Mouse (Mus musculus) activated CD4-positive, CD25-positive, alpha-beta regulatory T cell (primary cell): ENCODE measurements around the gene Slc25a27. TPM values are rescaled to one million over a fixed set of nuclear protein-coding genes. Genes with fewer than 3 reads are reported as not detected.

Experiments used
- polyA plus RNA-seq, 2 experiments: library from polyadenylated mRNA; unstranded; fragments of 100-300 nt; shearing (Covaris generic); gene quantifications; one replicate each; pipeline ENCODE4 v1.2.1; 2017

The Slc25a27 gene
- 1 to 10 TPM; 4.4 to 7.0 TPM for polyA plus RNA-seq

DNA sequence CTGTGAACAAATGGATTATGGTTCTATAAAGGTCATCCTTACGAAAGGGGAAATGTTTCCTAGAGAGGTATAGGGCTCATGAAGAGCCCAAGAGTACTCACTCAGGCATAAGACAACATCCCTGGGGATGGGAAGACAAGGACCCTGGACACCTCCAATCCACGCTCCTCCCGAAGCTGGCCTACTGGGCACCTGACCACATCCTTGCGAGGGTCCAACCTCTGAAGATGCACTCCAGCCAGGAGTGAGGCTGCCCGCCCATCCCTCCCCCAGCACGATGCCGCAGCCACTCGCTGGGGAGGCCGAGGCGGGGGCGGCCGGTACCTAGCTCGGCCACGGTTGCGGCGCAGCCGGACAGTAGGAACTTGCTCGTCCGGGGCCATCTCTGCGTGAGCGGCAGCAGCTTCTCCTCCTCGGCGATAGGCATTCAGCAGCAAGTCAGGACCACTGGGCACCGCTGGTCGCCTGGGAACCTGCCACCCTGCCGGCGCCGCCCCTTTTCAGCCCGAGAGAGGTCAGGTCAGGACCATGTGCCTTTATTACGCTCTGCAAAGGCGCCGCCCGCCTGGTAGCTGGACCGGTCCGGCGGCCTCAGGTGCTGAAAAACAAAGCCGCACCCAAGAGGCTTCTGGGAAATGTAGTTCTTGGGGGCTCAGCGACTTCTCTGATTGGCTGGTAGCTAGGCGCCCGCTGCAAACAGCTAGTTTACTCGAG is at the start of gene Slc25a27:
TSS of gene Slc25a27 (minus strand) at position 639 of the 714 bp plus-strand sequence.

DNA sequence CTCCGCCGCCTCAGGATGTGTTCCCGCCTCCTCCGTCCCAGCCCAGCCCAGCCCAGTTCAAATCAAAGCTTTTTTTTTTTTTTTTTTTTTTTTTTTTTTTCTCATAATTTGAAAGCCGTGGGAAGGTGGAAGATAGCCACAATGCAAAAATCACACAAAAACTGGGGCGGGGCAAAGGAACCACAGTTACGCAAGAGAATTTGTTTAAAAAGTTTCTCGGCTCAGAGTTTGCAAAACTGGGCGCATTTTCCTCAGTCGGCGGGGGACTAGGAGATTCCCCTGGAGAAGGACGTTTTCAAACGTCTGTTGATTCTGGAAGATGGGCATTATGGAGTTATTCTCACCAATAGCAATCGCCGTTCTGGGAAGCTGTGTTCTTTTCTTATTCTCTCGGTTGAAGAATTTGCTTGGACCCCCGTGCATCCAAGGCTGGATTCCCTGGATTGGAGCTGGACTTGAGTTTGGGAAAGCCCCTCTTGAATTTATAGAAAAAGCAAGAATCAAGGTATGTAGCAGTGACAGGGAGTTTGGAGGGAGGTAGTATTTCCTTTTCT is 353 bp upstream of the Slc25a27 start, which contains the start of gene Cyp39a1:
TSS of gene Cyp39a1 (plus strand) at position 136 of the 554 bp plus-strand sequence.

DNA sequence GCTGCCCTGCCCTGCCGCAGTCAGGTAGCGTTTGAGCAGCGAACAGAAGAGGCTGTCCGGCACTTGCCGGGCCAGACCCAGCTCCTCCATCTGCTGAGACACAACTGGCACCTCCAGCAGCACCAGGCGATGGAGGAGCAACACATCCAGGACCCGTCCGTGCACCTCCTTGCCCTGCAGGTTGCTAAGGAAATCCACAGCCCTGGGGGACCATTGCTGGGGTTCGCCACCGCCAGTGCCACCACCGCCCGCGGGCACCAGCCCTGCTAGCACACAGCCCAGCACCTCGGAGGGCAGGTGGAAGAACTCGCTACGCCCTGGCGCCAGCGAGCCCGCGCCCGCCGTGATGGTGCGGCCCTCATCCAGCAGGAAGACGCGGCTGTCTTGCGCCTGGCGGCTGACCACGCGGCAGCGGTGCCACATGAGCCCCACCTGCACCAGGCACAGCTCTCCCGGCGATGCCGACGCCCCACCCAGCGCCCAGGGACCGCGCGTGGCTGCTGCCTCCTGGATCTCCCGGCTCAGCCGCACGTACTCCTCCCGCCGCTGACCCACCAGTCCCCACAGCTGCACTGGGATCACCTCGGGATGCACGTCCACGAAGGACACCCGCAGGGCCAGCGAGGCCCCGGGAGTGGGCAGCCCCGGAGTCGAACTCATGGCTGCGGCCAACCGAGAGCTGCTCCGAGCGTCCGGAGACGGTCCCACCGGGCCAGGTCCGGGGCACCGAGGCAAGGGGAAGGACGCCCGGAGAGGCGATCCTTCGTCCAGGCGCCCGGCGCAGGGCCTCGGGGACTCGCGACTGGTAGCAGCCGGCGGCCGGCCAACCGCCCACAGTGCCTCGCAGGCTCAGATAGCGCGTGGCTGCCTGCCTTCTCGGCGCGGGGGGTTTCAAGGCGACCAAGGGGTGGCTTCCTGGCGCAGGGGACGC is 37.3 kb downstream of the Slc25a27 start, which contains the start of gene Tdrd6:
TSS of gene Tdrd6 (minus strand) at position 804 of the 931 bp plus-strand sequence.

Other genes starting within 250 kb of the Slc25a27 start
- under 1 TPM in 1 of 2 experiments, not detected in 1; 0.06 TPM for gene Mep1a, start 164.4 kb downstream of the Slc25a27 start, polyA plus RNA-seq
- gene Ankrd66, start 123.6 kb downstream of the Slc25a27 start, polyA plus RNA-seq, result not detected
- 10 to 100 TPM in 1 of 2 experiments, 1 to 10 TPM in 1; 1.4 to 13.2 TPM for gene Pla2g7, start 99.1 kb downstream of the Slc25a27 start, polyA plus RNA-seq
- gene Tdrd6, start 36.9 kb downstream of the Slc25a27 start, polyA plus RNA-seq, result under 1 TPM in 1 of 2 experiments, not detected in 1; 0.07 TPM
- gene Cyp39a1, start 211 bp upstream of the Slc25a27 start, polyA plus RNA-seq, result under 1 TPM; 0.39 to 0.61 TPM
- gene Rcan2, start 134.1 kb upstream of the Slc25a27 start, polyA plus RNA-seq, result under 1 TPM in 1 of 2 experiments, not detected in 1; 0.20 TPM